Mouse (Mus musculus): ENCODE results near the gene Gstt2.
"Not testable (repeated sequence)": the region's sequence is repeated elsewhere in the genome, so short reads cannot be mapped to it uniquely, and the experiment has no call there.

The Gstt2 gene

GRCm38 (mm10) chr10:75855416-75855981 lies 18.3 kb upstream of the Gstt2 start:
- DNase-seq (ENCODE audit: low read depth) = no peak

GRCm38 (mm10) chr10:75854791-75855190 lies 17.6 kb upstream of the Gstt2 start:
- no peak for DNase-seq (ENCODE audit: low read depth)

- DNase-seq (ENCODE audit: low read depth) = no peak
These were observed 16.9 kb upstream of the Gstt2 start for GRCm38 (mm10) chr10:75854096-75854495.

- DNase-seq (ENCODE audit: low read depth) = peak; percentile 88
These were observed 16.2 kb upstream of the Gstt2 start for GRCm38 (mm10) chr10:75853452-75853851.

- DNase-seq (ENCODE audit: low read depth) = no peak
These were observed 15.4 kb upstream of the Gstt2 start for GRCm38 (mm10) chr10:75852539-75853125.

- no peak for DNase-seq (ENCODE audit: low read depth)
These were observed 14.5 kb upstream of the Gstt2 start for GRCm38 (mm10) chr10:75851681-75852080.

- no peak for DNase-seq (ENCODE audit: low read depth)
These were observed 13.9 kb upstream of the Gstt2 start for GRCm38 (mm10) chr10:75851076-75851475.

GRCm38 (mm10) chr10:75848382-75848781 lies 11.2 kb upstream of the Gstt2 start:
- no peak for DNase-seq (ENCODE audit: low read depth)

GRCm38 (mm10) chr10:75845306-75845930 lies 8.2 kb upstream of the Gstt2 start:
- no peak for DNase-seq (ENCODE audit: low read depth)

GRCm38 (mm10) chr10:75844800-75845199 lies 7.6 kb upstream of the Gstt2 start:
- no peak for DNase-seq (ENCODE audit: low read depth)

GRCm38 (mm10) chr10:75843898-75844297 lies 6.7 kb upstream of the Gstt2 start:
- not testable (repeated sequence) for DNase-seq (ENCODE audit: low read depth)

GRCm38 (mm10) chr10:75839092-75839491 lies 1.9 kb upstream of the Gstt2 start:
- no peak for DNase-seq (ENCODE audit: low read depth)

GRCm38 (mm10) chr10:75835761-75836531 lies 1.3 kb downstream of the Gstt2 start:
- DNase-seq (ENCODE audit: low read depth) = no peak

- DNase-seq (ENCODE audit: low read depth) = no peak
These were observed 1.9 kb downstream of the Gstt2 start for GRCm38 (mm10) chr10:75835307-75835706.

- DNase-seq (ENCODE audit: low read depth) = no peak
These were observed 2.5 kb downstream of the Gstt2 start for GRCm38 (mm10) chr10:75834721-75835120.

- peak; percentile 69 for DNase-seq (ENCODE audit: low read depth)
These were observed 3.0 kb downstream of the Gstt2 start for GRCm38 (mm10) chr10:75834250-75834649.

GRCm38 (mm10) chr10:75833456-75834080 lies 3.7 kb downstream of the Gstt2 start:
- DNase-seq (ENCODE audit: low read depth) = no peak

- DNase-seq (ENCODE audit: low read depth) = no peak
These were observed 4.8 kb downstream of the Gstt2 start for GRCm38 (mm10) chr10:75832272-75832895.

- no peak for DNase-seq (ENCODE audit: low read depth)
These were observed 7.0 kb downstream of the Gstt2 start for GRCm38 (mm10) chr10:75830275-75830670.

- no peak for DNase-seq (ENCODE audit: low read depth)
These were observed 7.5 kb downstream of the Gstt2 start for GRCm38 (mm10) chr10:75829529-75830274.

- DNase-seq (ENCODE audit: low read depth) = no peak
These were observed 8.7 kb downstream of the Gstt2 start for GRCm38 (mm10) chr10:75828500-75828931.
